Mouse (Mus musculus) gastrocnemius, postnatal 4 days (tissue): Measurements from ENCODE around the gene Tyrobp. TPM values are rescaled to one million over a fixed set of nuclear protein-coding genes. Genes with fewer than 3 reads are reported as not detected.
A peak's percentile ranks its signal among the peaks of the same experiment; 100 is the strongest.

Experiments
- DNase-seq, 2 experiments: peaks; one replicate each; pipeline ENCODE4 v3.0.0; 2021 to 2022; ENCODE audit warnings: low spot score in 2 of 2, mixed read lengths in 2 of 2
- total RNA-seq, 2 experiments: library from RNA; stranded (reverse); gene quantifications; 2 replicates each; pipeline ENCODE4 v1.2.3; 2021

Tyrobp gene
- total RNA-seq, 2 experiments from 2014 or later = 24.9 to 33.3 TPM

- DNase-seq = no peak
These were observed 9.6 kb downstream of the Tyrobp start for GRCm38 (mm10) chr7:30423071-30423641.

- no peak for DNase-seq
These were observed 15.8 kb downstream of the Tyrobp start for GRCm38 (mm10) chr7:30429327-30429726.

- DNase-seq = no peak
These were observed 16.6 kb downstream of the Tyrobp start for GRCm38 (mm10) chr7:30430191-30430590.

GRCm38 (mm10) chr7:30431793-30432192 lies 18.2 kb downstream of the Tyrobp start:
- peak in 1 of 2 experiments; percentile 59 for DNase-seq

DNA sequence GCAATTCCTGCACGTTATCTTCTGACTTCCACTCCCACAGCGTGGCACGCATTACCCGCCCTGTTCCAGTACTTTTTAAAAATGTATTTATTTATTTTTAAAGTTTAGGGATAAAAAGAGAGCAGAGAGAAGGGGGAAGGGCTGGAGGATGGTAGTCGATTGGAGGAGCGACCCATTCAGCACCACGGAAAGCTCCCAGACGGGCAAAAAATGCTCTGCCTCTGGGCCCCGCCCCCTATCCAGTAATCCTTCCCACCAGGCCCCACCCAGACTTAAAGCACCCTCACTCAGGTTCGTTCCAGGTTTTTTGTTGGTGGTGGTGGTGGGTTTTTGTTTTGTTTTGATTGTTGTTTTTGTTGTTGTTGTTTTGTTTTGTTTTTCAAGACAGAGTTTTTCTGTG lies 20.7 kb downstream of the Tyrobp start:
- DNase-seq = peak in 1 of 2 experiments; percentile 62

GRCm38 (mm10) chr7:30434701-30435100 lies 21.1 kb downstream of the Tyrobp start:
- no peak for DNase-seq

GRCm38 (mm10) chr7:30435156-30435555 lies 21.6 kb downstream of the Tyrobp start:
- no peak for DNase-seq

GRCm38 (mm10) chr7:30436879-30437278 lies 23.3 kb downstream of the Tyrobp start:
- no peak for DNase-seq

GRCm38 (mm10) chr7:30439734-30440133 lies 26.2 kb downstream of the Tyrobp start:
- no peak for DNase-seq

GRCm38 (mm10) chr7:30440697-30441096 lies 27.1 kb downstream of the Tyrobp start:
- DNase-seq = no peak

- DNase-seq = no peak
These were observed 30.1 kb downstream of the Tyrobp start for GRCm38 (mm10) chr7:30443696-30444095.

DNA sequence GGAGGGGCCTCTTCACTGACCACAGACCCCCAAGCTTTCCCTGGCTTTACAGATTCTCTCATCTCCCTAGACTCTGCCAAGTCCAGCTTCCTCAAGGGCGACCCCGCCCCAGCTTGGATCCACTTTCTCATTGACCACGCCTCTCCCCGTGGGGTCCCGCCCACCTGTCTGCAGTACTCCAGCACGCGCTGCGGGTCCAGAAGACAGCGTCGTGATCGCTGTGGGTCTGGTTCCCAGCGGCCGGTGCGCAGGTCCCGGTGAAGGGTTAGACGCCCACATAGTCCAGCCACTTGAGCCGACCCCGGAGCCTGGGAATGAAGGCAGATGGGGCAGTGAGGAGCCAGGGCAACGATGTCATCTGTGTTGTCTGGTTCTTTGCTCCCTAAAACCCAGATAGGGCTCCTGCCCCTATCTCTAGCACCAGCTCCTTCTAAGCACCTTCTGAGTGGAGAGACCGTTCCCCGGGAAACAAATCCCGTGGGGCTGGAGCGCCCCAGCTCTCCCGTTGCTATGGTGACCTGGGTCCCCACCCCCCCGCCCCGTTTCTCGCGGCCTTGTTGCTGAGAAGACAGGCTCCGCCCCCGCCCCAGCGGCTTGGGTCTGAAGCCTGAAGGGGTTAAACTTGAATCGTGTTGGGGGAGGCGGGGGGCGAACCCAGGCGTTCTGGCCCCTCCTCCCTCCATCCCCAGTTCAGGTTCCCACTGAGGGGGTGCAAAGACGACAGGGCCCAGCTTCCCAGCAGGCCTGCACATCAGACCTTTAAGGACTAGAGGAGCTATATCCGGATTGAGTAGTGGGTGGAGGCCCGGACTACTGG lies 30.8 kb downstream of the Tyrobp start:
- DNase-seq = no peak

DNA sequence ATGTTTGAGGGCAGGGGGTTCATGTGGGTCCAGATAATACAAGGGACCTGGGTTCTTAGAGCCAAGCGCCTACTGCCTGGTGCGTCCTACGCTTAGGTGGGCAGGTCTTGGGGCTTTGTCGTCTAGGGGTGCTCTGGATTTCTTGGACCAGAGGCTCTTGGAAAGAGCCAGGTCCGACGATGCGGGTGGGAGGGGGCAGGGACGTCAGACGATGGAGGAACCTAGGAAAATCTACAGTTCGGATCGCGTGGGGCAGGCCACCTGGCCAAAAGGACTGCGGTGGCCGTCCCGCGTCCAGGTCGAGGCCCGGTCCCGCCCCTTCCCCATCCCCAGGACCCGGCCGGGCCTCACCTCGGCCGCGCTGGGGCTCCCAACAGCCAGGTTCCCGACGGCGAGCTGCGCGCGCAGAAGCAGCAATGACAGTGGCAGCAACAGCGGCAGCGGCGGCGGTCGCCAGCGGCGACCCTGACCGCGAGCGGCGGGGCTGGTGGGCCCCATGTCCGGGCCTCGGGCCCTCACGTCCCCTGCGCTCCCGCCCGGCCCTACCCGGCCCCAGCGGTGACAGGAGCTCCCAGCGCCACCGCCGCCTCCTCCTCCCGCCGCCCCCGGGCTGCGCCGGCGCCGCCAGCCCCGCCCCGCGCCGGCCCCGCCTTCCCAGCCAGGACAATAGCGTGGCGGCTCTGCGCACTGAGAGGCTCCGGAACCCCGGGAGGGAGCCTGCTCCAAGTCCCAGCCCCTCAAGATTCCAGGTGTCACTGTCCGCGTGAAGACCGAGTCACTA lies 31.6 kb downstream of the Tyrobp start, which contains the start of gene Aplp1:
Gene Aplp1, minus strand, starts transcription at position 565 of the 781 bp plus-strand sequence.
- DNase-seq = peak in 1 of 2 experiments; percentile 37

DNA sequence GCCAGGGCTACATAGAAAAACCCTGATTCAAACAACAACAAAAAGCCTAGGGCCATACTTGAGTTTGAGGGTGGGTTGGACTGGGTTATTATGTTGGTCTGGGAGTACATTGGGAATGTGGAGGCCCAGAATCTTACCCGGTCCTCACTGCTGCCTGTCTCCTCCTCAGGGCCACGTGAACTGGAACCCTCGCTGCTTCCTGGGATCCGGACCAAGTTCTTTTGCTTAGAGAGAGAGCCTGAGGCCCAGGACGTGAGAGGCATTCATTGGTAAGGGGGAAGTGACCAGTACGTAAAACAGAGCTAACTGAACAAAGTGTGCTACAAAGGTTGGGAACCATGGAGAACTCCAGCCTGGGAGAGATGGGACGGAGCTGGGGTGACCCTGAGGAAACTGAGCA lies 36.7 kb downstream of the Tyrobp start:
- no peak for DNase-seq

GRCm38 (mm10) chr7:30453327-30453726 lies 39.8 kb downstream of the Tyrobp start:
- DNase-seq = no peak

GRCm38 (mm10) chr7:30453766-30454165 lies 40.2 kb downstream of the Tyrobp start:
- DNase-seq = no peak

GRCm38 (mm10) chr7:30454259-30454658 lies 40.7 kb downstream of the Tyrobp start:
- no peak for DNase-seq

DNA sequence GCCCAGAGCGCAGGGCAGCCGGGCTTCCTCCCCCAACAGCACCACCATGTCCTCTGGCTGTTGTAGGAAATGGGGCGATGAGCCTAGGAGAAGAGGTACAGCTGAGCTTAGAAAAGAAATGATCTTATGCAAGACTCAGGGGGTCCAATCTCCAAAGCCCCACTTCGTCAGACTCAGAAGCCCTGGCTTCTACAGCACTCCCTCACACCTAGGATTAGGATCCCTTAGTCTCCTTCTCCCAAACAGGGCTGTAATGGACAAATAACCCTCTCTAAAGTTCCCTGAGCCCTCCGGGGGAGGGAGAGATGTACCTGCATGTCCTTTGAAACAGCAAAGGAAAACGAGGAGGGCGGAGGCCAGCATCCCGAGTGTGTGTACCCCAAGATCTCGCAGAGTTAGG lies 42.9 kb downstream of the Tyrobp start:
- no peak for DNase-seq

GRCm38 (mm10) chr7:30456911-30457628 lies 43.5 kb downstream of the Tyrobp start:
- DNase-seq = no peak

GRCm38 (mm10) chr7:30457629-30458330 lies 44.2 kb downstream of the Tyrobp start, which contains the start of the genes Kirrel2 and Nphs1:
TSS of gene Kirrel2 (minus strand) at chr7:30457690.
TSS of gene Nphs1 (plus strand) at chr7:30458315.
- no peak for DNase-seq
